Mouse (Mus musculus) embryonic facial prominence, embryonic 12.5 days (tissue): ENCODE results near the gene Scaf4. TPM values are rescaled to one million over a fixed set of nuclear protein-coding genes. Genes with fewer than 3 reads are reported as not detected.
"Not testable (repeated sequence)": the region's sequence is repeated elsewhere in the genome, so short reads cannot be mapped to it uniquely, and the experiment has no call there.

Source experiments
- ATAC-seq: fragments of 200-750 bp; cut with Nextera tagmentation; 2 replicates; pipeline ENCODE4 v1.8.0; 2017; ENCODE audit not compliant: insufficient number of reproducible peaks, insufficient read depth, low FRiP score, low TSS enrichment
- H3K27ac ChIP-seq: fragments of 300-500 bp; sonication (generic); 2 replicates; pipeline ENCODE4 v1.5.1; 2016; ENCODE audit warnings: mild to moderate bottlenecking
- H3K27me3 ChIP-seq: fragments of 300-500 bp; sonication (generic); 2 replicates; pipeline ENCODE4 v1.6.1; 2016; ENCODE audit warnings: mild to moderate bottlenecking, moderate library complexity
- H3K36me3 ChIP-seq: fragments of 300-500 bp; sonication (generic); 2 replicates; pipeline ENCODE4 v1.6.1; 2016; ENCODE audit warnings: mild to moderate bottlenecking
- H3K4me1 ChIP-seq: fragments of 300-500 bp; sonication (generic); 2 replicates; pipeline ENCODE4 v1.6.1; 2016
- H3K4me2 ChIP-seq: fragments of 300-500 bp; sonication (generic); replicated peaks from 2 replicates; pipeline ENCODE4 v1.6.1; 2016; ENCODE audit warnings: mild to moderate bottlenecking, moderate library complexity
- H3K4me3 ChIP-seq: fragments of 300-500 bp; sonication (generic); 2 replicates; pipeline ENCODE4 v1.5.1; 2016; ENCODE audit warnings: mild to moderate bottlenecking
- H3K9ac ChIP-seq: fragments of 300-500 bp; sonication (generic); 2 replicates; pipeline ENCODE4 v1.6.1; 2016; ENCODE audit warnings: mild to moderate bottlenecking, moderate library complexity
- H3K9me3 ChIP-seq: fragments of 300-500 bp; sonication (generic); 2 replicates; pipeline ENCODE4 v1.6.1; 2016; ENCODE audit warnings: mild to moderate bottlenecking, moderate library complexity
- WGBS: fragments of 180-500 bp; shearing (Covaris S2); methylation state at CpG from one replicate; pipeline ENCODE4 v1.1.7; 2016; 5-methylcytosine and 5-hydroxymethylcytosine counted together
- polyA plus RNA-seq: library from polyadenylated mRNA; unstranded; fragments of >200 nt; fragmentation: Nextera tagmentation; extraction: Ambion mirVana; gene quantifications from 2 replicates; pipeline ENCODE4 v1.2.1, GENCODE M21; 2016

Gene Scaf4
- polyA plus RNA-seq, 1 experiment from 2014 or later: 32.3 TPM

- Histone ChIP-seq H3K27ac (no peak overlapping the region), H3K9me3 (no peaks in the 10 kb centered on the region), H3K4me1 (no peaks in the 10 kb centered on the region), H3K4me3 (no peak overlapping the region), H3K36me3 (peaks cover 61% of the 10 kb centered on the region), H3K27me3 (no peaks in the 10 kb centered on the region), H3K4me2 (no peak overlapping the region), H3K9ac (no peak overlapping the region)
- ATAC-seq: no peak
- 92% methylated on average over 5 of the region's 5 CpGs for WGBS
Measured at GRCm38 (mm10) chr16:90259623-90260022, 24.7 kb downstream of the Scaf4 start.

GRCm38 (mm10) chr16:90258950-90259349, 25.4 kb downstream of the Scaf4 start:
- no peaks in the 10 kb centered on the region for H3K4me1 ChIP-seq
- no peaks in the 10 kb centered on the region for H3K27me3 ChIP-seq
- H3K4me3 ChIP-seq: no peak overlapping the region
- peaks cover 68% of the 10 kb centered on the region for H3K36me3 ChIP-seq
- no peak overlapping the region for H3K4me2 ChIP-seq
- no peak overlapping the region for H3K9ac ChIP-seq
- WGBS: 93% methylated on average over 7 of the region's 7 CpGs
- H3K27ac ChIP-seq: no peak overlapping the region
- H3K9me3 ChIP-seq: no peaks in the 10 kb centered on the region
- ATAC-seq: no peak

- Histone ChIP-seq H3K4me2 (no peak overlapping the region), H3K9ac (no peak overlapping the region), H3K27ac (no peak overlapping the region), H3K27me3 (no peaks in the 10 kb centered on the region), H3K36me3 (peaks cover 75% of the 10 kb centered on the region), H3K4me1 (no peaks in the 10 kb centered on the region), H3K9me3 (no peaks in the 10 kb centered on the region), H3K4me3 (no peak overlapping the region)
- no peak for ATAC-seq
- WGBS: 93% methylated on average over 2 of the region's 2 CpGs
Measured at GRCm38 (mm10) chr16:90252521-90252920, 31.8 kb downstream of the Scaf4 start.

GRCm38 (mm10) chr16:90251256-90251655, 33.0 kb downstream of the Scaf4 start:
- WGBS: 93% methylated on average over 3 of the region's 3 CpGs
- not testable (repeated sequence) for H3K4me3 ChIP-seq, ATAC-seq

GRCm38 (mm10) chr16:90250099-90250498, 34.2 kb downstream of the Scaf4 start:
- H3K27ac ChIP-seq: no peak overlapping the region
- H3K27me3 ChIP-seq: no peaks in the 10 kb centered on the region
- H3K9me3 ChIP-seq: no peaks in the 10 kb centered on the region
- H3K9ac ChIP-seq: no peak overlapping the region
- 91% methylated on average over 7 of the region's 7 CpGs for WGBS
- no peak overlapping the region for H3K4me2 ChIP-seq
- H3K36me3 ChIP-seq: peaks cover 82% of the 10 kb centered on the region
- ATAC-seq: no peak
- no peaks in the 10 kb centered on the region for H3K4me1 ChIP-seq
- H3K4me3 ChIP-seq: no peak overlapping the region

More at GRCm38 (mm10) chr16:90251256-90251655, 33.0 kb downstream of the Scaf4 start:
- H3K27me3 ChIP-seq, H3K9ac ChIP-seq, H3K4me1 ChIP-seq, H3K27ac ChIP-seq, H3K4me2 ChIP-seq, H3K9me3 ChIP-seq: not testable (repeated sequence)
- peaks cover 75% of the 10 kb centered on the region for H3K36me3 ChIP-seq

GRCm38 (mm10) chr16:90242426-90243304, 41.6 kb downstream of the Scaf4 start:
- WGBS: 80% methylated on average over 17 of the region's 17 CpGs
- no peak for ATAC-seq

GRCm38 (mm10) chr16:90241875-90242274, 42.4 kb downstream of the Scaf4 start:
- Histone ChIP-seq H3K36me3 (peaks cover 70% of the 10 kb centered on the region), H3K4me1 (no peaks in the 10 kb centered on the region), H3K4me2 (no peak overlapping the region), H3K27ac (no peak overlapping the region), H3K27me3 (no peaks in the 10 kb centered on the region), H3K4me3 (no peak overlapping the region), H3K9ac (no peak overlapping the region), H3K9me3 (no peaks in the 10 kb centered on the region)
- ATAC-seq: no peak
- 81% methylated on average over 4 of the region's 4 CpGs for WGBS

More at GRCm38 (mm10) chr16:90242426-90243304, 41.6 kb downstream of the Scaf4 start:
- Histone ChIP-seq H3K4me3 (no peak overlapping the region), H3K9me3 (no peaks in the 10 kb centered on the region), H3K27ac (no peak overlapping the region), H3K27me3 (no peaks in the 10 kb centered on the region), H3K4me1 (no peaks in the 10 kb centered on the region), H3K4me2 (no peak overlapping the region), H3K9ac (no peak overlapping the region), H3K36me3 (peaks cover 78% of the 10 kb centered on the region)

- Histone ChIP-seq H3K27ac (no peak overlapping the region), H3K9me3 (no peaks in the 10 kb centered on the region), H3K27me3 (no peaks in the 10 kb centered on the region), H3K9ac (no peak overlapping the region), H3K4me3 (no peak overlapping the region), H3K4me1 (no peaks in the 10 kb centered on the region), H3K36me3 (peaks cover 54% of the 10 kb centered on the region), H3K4me2 (no peak overlapping the region)
- WGBS: 82% methylated on average over 6 of the region's 6 CpGs
- no peak for ATAC-seq
Measured at GRCm38 (mm10) chr16:90239128-90239746, 45.1 kb downstream of the Scaf4 start.

- Histone ChIP-seq H3K4me3 (no peak overlapping the region), H3K4me1 (no peaks in the 10 kb centered on the region), H3K27ac (no peak overlapping the region), H3K9ac (no peak overlapping the region), H3K9me3 (no peaks in the 10 kb centered on the region), H3K4me2 (no peak overlapping the region), H3K27me3 (no peaks in the 10 kb centered on the region), H3K36me3 (peaks cover 23% of the 10 kb centered on the region)
- no peak for ATAC-seq
- WGBS: 87% methylated on average over 3 of the region's 3 CpGs
Measured at GRCm38 (mm10) chr16:90235188-90235587, 49.1 kb downstream of the Scaf4 start.

GRCm38 (mm10) chr16:90234617-90235016, 49.7 kb downstream of the Scaf4 start:
- no peaks in the 10 kb centered on the region for H3K27me3 ChIP-seq
- WGBS: 79% methylated on average over 6 of the region's 6 CpGs
- H3K9me3 ChIP-seq: no peaks in the 10 kb centered on the region
- no peaks in the 10 kb centered on the region for H3K4me1 ChIP-seq
- ATAC-seq: no peak
- peaks cover 23% of the 10 kb centered on the region for H3K36me3 ChIP-seq
- no peak overlapping the region for H3K27ac ChIP-seq
- no peak overlapping the region for H3K4me3 ChIP-seq
- no peak overlapping the region for H3K4me2 ChIP-seq
- H3K9ac ChIP-seq: no peak overlapping the region

- no peak for ATAC-seq
- 94% methylated on average over 10 of the region's 10 CpGs for WGBS
Measured at GRCm38 (mm10) chr16:90233702-90234101, 50.6 kb downstream of the Scaf4 start.

GRCm38 (mm10) chr16:90231302-90231701, 53.0 kb downstream of the Scaf4 start:
- Histone ChIP-seq H3K27me3 (no peaks in the 10 kb centered on the region), H3K4me1 (no peaks in the 10 kb centered on the region), H3K27ac (no peak overlapping the region), H3K36me3 (peaks cover 41% of the 10 kb centered on the region), H3K9me3 (no peaks in the 10 kb centered on the region), H3K9ac (no peak overlapping the region), H3K4me3 (no peak overlapping the region), H3K4me2 (no peak overlapping the region)
- ATAC-seq: no peak
- 92% methylated on average over 7 of the region's 7 CpGs for whole genome bisulfite sequencing

More at GRCm38 (mm10) chr16:90233702-90234101, 50.6 kb downstream of the Scaf4 start:
- H3K27ac ChIP-seq: no peak overlapping the region
- peaks cover 24% of the 10 kb centered on the region for H3K36me3 ChIP-seq
- no peak overlapping the region for H3K9ac ChIP-seq
- H3K4me1 ChIP-seq: no peaks in the 10 kb centered on the region
- H3K4me3 ChIP-seq: no peak overlapping the region
- H3K27me3 ChIP-seq: no peaks in the 10 kb centered on the region
- H3K9me3 ChIP-seq: no peaks in the 10 kb centered on the region
- H3K4me2 ChIP-seq: no peak overlapping the region
